Mouse (Mus musculus) CD4-positive, CD25-positive, alpha-beta regulatory T cell, adult 4 months (primary cell): ENCODE results near the gene Gp6. TPM values are rescaled to one million over a fixed set of nuclear protein-coding genes. Genes with fewer than 3 reads are reported as not detected.
"Not testable (repeated sequence)": the region's sequence is repeated elsewhere in the genome, so short reads cannot be mapped to it uniquely, and the experiment has no call there.

Experiments
- ATAC-seq: one replicate; pipeline ENCODE4 v1.8.0; 2017
- polyA plus RNA-seq, 2 experiments: library from polyadenylated mRNA; unstranded; fragments of 100-300 nt; shearing (Covaris generic); gene quantifications; one replicate each; pipeline ENCODE4 v1.2.1; 2017

Gp6 gene
- polyA plus RNA-seq, result under 1 TPM in 1 of 2 experiments, not detected in 1; 0.12 TPM

- no peak for ATAC-seq
Observed at GRCm38 (mm10) chr7:4397730-4398129, at the start of gene Gp6. TSS of gene Gp6 (minus strand) at chr7:4397744.

GRCm38 (mm10) chr7:4447138-4447537, 49.6 kb upstream of the Gp6 start:
- no peak for ATAC-seq

- peak; percentile 100 for ATAC-seq
Observed at GRCm38 (mm10) chr7:4445216-4445791, 47.8 kb upstream of the Gp6 start, which contains the start of gene Rdh13. TSS of gene Rdh13 (minus strand) at chr7:4445649.

GRCm38 (mm10) chr7:4440549-4440948, 43.0 kb upstream of the Gp6 start:
- no peak for ATAC-seq

- no peak for ATAC-seq
Observed at GRCm38 (mm10) chr7:4437721-4438120, 40.2 kb upstream of the Gp6 start.

GRCm38 (mm10) chr7:4432026-4432425, 34.5 kb upstream of the Gp6 start:
- ATAC-seq, result no peak

- peak; percentile 38 for ATAC-seq
Observed at GRCm38 (mm10) chr7:4431548-4431947, 34.0 kb upstream of the Gp6 start.

GRCm38 (mm10) chr7:4430246-4430844, 32.8 kb upstream of the Gp6 start:
- ATAC-seq, result no peak

- peak; percentile 100 for ATAC-seq
Observed at GRCm38 (mm10) chr7:4427161-4427912, 29.8 kb upstream of the Gp6 start.

- ATAC-seq, result no peak
Observed at GRCm38 (mm10) chr7:4420230-4420629, 22.7 kb upstream of the Gp6 start.

- no peak for ATAC-seq
Observed at GRCm38 (mm10) chr7:4419681-4420080, 22.1 kb upstream of the Gp6 start.

GRCm38 (mm10) chr7:4412406-4412805, 14.9 kb upstream of the Gp6 start:
- not testable (repeated sequence) for ATAC-seq

- no peak for ATAC-seq
Observed at GRCm38 (mm10) chr7:4373521-4373920, 24.0 kb downstream of the Gp6 start.

GRCm38 (mm10) chr7:4337509-4337908, 60.0 kb downstream of the Gp6 start, which contains the start of gene Ncr1:
TSS of gene Ncr1 (plus strand) at chr7:4337724.
- no peak for ATAC-seq

GRCm38 (mm10) chr7:4323301-4323700, 74.2 kb downstream of the Gp6 start:
- no peak for ATAC-seq

Other genes starting within 250 kb of the Gp6 start
- gene Leng9, start 247.4 kb downstream of the Gp6 start, polyA plus RNA-seq, result 10 to 100 TPM in 1 of 2 experiments, 1 to 10 TPM in 1; 7.5 to 12.3 TPM
- gene Cdc42ep5, start 232.9 kb downstream of the Gp6 start, polyA plus RNA-seq, result not detected
- not detected for gene Lilra5, start 160.0 kb downstream of the Gp6 start, polyA plus RNA-seq
- not detected for gene Ncr1, start 60.0 kb downstream of the Gp6 start, polyA plus RNA-seq
- gene Rdh13, start 47.9 kb upstream of the Gp6 start, polyA plus RNA-seq, result 10 to 100 TPM; 17.4 to 27.8 TPM
- 10 to 100 TPM in 1 of 2 experiments, 1 to 10 TPM in 1; 6.5 to 14.5 TPM for gene Eps8l1, start 62.9 kb upstream of the Gp6 start, polyA plus RNA-seq
- gene Ppp1r12c, start 103.9 kb upstream of the Gp6 start, polyA plus RNA-seq, result 10 to 100 TPM; 13.5 to 27.7 TPM
- 1 to 10 TPM; 6.9 to 8.3 TPM for gene Tnnt1, start 118.6 kb upstream of the Gp6 start, polyA plus RNA-seq
- 1 to 10 TPM; 1.6 to 2.4 TPM for gene Tnni3, start 126.5 kb upstream of the Gp6 start, polyA plus RNA-seq
- gene Dnaaf3, start 134.7 kb upstream of the Gp6 start, polyA plus RNA-seq, result 1 to 10 TPM; 1.4 to 2.8 TPM
- under 1 TPM in 1 of 2 experiments, not detected in 1; 0.35 TPM for gene Syt5, start 149.8 kb upstream of the Gp6 start, polyA plus RNA-seq
- gene Ptprh, start 206.3 kb upstream of the Gp6 start, polyA plus RNA-seq, result not detected
- 1 to 10 TPM; 2.9 to 4.2 TPM for gene Tmem86b, start 233.7 kb upstream of the Gp6 start, polyA plus RNA-seq